Mouse (Mus musculus) stomach, adult 2 months (tissue): ENCODE data around the gene Bank1. TPM values are rescaled to one million over a fixed set of nuclear protein-coding genes. Genes with fewer than 3 reads are reported as not detected.

ENCODE experiments used
- polyA plus RNA-seq: library from polyadenylated mRNA; depleted of rRNA; stranded (reverse); fragments of >200 nt; gene quantifications from 2 replicates; pipeline ENCODE4 v1.2.3, GENCODE M21; 2012; rRNA removed

Gene Bank1
- polyA plus RNA-seq: 0.03 TPM in 1 of 2 replicates, not detected in the other

DNA sequence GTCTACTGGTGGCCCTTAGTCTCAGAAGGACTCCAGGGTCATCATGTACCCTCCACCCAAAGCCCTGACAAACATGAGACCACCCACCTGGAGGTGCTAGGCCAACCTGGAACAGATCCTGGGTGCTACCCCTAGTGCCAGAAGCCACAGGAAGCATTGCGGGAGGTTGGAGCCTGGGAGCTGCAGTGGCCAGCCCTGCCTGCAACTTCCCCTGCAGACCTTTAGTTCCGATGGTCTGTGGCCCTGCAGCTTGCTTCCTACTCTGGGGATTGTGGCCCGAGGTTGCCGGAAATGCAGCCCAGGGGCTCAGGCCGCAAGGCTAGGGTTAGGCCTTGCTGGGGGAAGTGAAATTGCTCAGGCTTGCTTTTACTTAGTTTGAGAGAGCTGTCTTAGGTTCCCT lies at the start of gene Bank1:
Bank1 (minus strand) TSS at position 284 of the 400 bp plus-strand sequence.

